Mouse (Mus musculus) heart, adult 9 months (tissue): ENCODE measurements at regions not wholly inside any gene's neighbourhood (a gene's known extent, or its start where the extent isn't known, plus 50 kb on each side); places are given as distances from the start of the nearest gene placed in this dataset.

Source experiments
- DNase-seq, 2 experiments: peaks; one replicate each; pipeline ENCODE4 v3.0.0; 2022; ENCODE audit warnings: low spot score in 2 of 2

DNA sequence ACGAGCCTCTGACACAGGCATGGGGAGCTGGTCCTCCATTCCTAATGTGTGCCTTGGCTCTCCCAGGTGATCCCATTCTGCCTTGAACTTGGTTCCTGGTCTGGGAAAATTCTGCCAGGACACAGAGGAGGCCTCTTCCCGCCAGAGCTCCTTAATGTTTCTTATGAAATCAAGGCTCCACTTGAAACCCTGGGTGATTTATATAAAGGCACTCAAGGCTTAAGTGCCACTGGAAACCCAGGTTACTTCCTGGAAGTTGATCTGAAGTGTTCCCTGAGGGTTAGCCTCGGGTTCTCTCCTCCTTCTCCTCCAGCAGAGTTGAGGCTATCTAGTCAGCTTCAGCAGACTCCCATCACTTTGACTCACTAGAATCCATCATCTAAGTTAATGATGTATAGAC, 451.9 kb downstream of the Ate1 start:
- no peak for DNase-seq

DNA sequence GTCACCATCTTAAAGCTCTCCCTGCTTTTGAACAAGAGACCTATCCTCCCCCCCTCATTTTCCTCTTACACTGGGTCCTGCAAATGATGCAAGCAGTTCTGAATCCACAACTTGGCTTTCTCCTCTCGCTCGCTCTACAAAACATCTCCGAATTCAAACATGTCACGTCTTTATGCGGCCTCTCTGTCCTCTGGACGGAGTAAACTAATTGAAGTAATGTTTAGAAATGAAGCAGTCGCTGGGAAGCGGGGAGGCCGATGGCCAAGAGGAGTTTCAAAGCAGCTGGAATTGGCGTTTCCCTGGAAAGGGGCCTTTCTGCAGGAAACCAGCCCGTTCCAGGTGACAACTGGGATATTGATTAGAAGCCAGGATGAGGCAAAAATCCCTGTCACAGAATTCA, 446.8 kb downstream of the Ate1 start:
- no peak for DNase-seq

- DNase-seq = peak in 1 of 2 experiments; percentile 7
These were observed 446.0 kb downstream of the Ate1 start for GRCm38 (mm10) chr7:130073890-130074819.

DNA sequence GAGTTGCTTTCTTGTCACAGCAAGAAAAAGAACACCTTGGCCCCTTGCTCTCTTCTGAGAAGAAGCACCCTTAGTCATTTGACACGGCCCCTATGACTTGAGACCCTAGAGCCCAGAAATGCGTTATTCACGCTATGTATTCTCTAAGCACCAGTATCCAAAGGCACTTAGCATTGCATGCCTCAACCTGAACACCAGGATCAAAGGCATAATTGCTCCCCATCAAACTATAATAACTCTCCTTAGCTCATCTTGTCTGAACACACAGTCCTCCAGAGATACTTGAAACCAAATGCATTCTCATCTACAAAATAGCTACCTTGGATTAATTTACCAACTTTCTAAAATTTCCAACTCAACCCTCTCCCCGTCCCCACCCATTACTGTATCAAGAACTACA, 437.5 kb downstream of the Ate1 start:
- DNase-seq = no peak

DNA sequence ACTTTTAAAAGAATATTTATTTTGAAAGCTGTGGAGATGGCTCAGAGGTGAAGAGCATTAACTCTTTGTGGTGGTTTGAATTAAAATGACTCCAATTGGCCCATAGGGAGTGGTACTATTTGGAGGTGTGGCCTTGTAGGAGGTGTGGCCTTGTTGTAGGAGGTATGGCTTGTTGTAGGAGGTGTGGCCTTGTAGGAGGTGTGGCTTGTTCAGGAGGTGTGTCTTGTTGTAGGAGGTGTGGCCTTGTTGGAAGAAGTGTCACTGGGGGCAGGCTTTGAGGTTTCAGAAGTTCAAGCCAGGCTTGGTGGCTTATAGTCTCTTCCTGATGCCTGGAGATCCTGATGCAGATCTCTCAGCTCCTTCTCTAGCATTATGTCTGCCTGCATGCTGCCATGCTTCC, 434.5 kb downstream of the Ate1 start:
- no peak for DNase-seq

DNA sequence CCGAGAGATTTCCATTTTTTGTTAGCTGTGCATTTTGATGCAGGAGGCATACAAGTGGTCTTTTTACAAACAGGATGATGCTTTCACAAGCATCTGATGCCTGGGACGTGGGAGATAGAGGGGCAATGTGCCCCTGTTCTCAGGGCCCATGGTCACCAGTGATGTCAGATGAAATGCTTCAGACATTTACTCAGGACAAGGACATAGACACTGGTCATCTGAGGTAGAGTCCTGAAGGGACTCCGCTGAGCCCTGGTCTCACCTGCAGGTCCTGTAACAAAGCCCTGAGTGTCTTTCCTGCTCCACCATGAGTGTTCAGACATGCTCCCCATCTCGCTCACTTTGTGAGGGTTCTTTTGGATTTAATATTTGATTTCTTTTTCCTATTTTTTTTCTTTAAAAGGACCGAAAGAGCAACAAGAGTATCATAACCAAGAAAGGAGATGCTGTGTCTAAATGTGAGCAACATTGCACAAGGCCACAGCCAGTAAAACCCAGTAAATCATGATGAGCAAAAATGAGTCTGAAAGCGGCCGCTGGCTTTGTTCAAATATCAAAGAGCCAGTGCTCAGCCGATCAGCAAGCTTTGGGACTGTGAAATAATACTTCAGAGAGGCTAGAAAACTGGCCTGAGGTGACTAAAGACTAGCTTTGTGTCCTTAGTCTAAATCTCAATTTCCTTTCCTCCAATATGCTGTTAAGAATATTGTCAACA, 430.1 kb downstream of the Ate1 start:
- no peak for DNase-seq

DNA sequence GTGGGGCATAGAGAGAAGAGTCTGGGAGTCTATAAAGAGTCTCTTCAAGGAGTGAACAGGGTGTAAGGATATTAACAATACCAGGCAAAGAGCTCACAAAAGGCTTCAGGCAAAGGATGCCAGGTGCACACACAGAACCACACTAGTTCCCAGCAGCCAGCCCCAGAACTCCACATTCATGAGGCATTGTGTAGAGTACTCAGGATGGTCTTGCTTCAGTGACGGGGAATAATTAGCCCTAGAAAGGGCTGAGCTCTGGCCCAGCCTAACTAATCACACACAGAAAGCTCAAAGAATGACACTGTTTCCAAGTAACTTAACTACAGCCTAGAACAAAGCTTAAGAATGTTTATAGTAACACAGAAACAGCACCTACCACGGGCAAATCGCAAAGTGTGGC, 428.2 kb downstream of the Ate1 start:
- DNase-seq = no peak

DNA sequence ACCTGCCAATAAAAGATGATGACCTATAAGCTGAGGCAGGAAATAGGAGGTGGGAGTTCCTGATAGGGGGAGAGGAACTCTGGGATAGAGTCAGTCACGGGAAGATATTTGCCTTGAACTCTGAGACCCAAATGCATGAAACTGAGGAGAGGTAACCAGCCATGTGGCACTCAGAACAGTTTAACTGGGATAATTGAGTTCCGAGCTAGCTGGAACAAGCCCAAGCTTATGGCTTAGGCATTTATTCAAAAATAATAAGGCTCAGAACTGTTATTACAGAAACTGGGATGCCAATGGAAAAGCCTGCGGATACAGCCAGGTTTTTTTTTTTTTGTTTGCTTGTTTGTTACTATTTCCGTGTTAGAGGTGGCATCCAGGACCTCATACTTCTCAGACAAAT, 425.0 kb downstream of the Ate1 start:
- no peak for DNase-seq

GRCm38 (mm10) chr7:130098606-130099005, 421.6 kb downstream of the Ate1 start:
- no peak for DNase-seq

GRCm38 (mm10) chr7:130102671-130103070, 417.5 kb downstream of the Ate1 start:
- DNase-seq = no peak

GRCm38 (mm10) chr7:130106961-130107360, 413.2 kb downstream of the Ate1 start:
- DNase-seq = no peak

DNA sequence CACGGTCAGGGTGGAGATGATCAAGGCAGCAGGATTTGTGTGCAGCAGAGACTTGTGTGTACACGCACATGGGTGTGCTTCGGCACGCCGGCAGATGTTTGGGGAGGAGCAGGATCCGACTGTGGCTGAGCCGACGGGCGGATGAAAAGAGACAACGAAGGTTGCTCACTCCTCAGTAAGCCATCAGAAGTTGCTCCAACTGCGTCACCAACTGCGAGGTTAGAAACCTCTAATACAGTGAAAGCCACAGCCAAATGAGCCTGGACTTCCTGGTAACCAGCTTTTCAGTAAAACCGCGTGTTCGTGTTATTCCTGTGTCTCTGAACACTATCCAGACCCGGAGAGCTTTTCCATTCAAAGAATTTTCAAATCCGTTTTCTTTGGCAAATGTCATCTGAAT, 411.8 kb downstream of the Ate1 start:
- no peak for DNase-seq
